Mouse (Mus musculus) midbrain, embryonic 14.5 days (tissue): ENCODE data around the gene Lrrc30. TPM values are rescaled to one million over a fixed set of nuclear protein-coding genes. Genes with fewer than 3 reads are reported as not detected.

Experiments used
- ATAC-seq: fragments of 200-750 bp; cut with Nextera tagmentation; 2 replicates; pipeline ENCODE4 v1.8.0; 2017; ENCODE audit warnings: moderate number of reproducible peaks, moderate library complexity; ENCODE audit not compliant: low FRiP score, low TSS enrichment
- DNase-seq: peaks from one replicate; pipeline ENCODE4 v3.0.0-alpha.2; 2015
- H3K27ac ChIP-seq: fragments of 300-500 bp; sonication (generic); replicated peaks from 2 replicates; pipeline ENCODE4 v1.5.1; 2014; ENCODE audit warnings: mild to moderate bottlenecking, low read depth, low read length, moderate library complexity
- H3K27me3 ChIP-seq: fragments of 300-500 bp; sonication (generic); 2 replicates; pipeline ENCODE4 v1.6.1; 2014; ENCODE audit warnings: low read length, control low read depth, mixed read lengths; ENCODE audit not compliant: control insufficient read depth, insufficient read depth
- H3K36me3 ChIP-seq: fragments of 300-500 bp; sonication (generic); 2 replicates; pipeline ENCODE4 v1.6.1; 2014; ENCODE audit warnings: low read length, control low read depth; ENCODE audit not compliant: control insufficient read depth, insufficient read depth
- H3K4me1 ChIP-seq: fragments of 300-500 bp; sonication (generic); 2 replicates; pipeline ENCODE4 v1.6.1; 2014; ENCODE audit warnings: mild to moderate bottlenecking, antibody characterized with exemption, low read length, control low read depth; ENCODE audit not compliant: control insufficient read depth, insufficient read depth
- H3K4me2 ChIP-seq: fragments of 300-500 bp; sonication (generic); 2 replicates; pipeline ENCODE4 v1.6.1; 2014; ENCODE audit warnings: mild to moderate bottlenecking, low read length, moderate library complexity
- H3K4me3 ChIP-seq: fragments of 300-500 bp; sonication (generic); replicated peaks from 2 replicates; pipeline ENCODE4 v1.5.1; 2014; ENCODE audit warnings: low read depth, low read length
- H3K9ac ChIP-seq: fragments of 300-500 bp; sonication (generic); replicated peaks from 2 replicates; pipeline ENCODE4 v1.6.1; 2014; ENCODE audit warnings: mild to moderate bottlenecking, low read length, moderate library complexity
- H3K9me3 ChIP-seq: fragments of 300-500 bp; sonication (generic); 2 replicates; pipeline ENCODE4 v1.6.1; 2016; ENCODE audit warnings: low read length, control low read depth, mixed read lengths; ENCODE audit not compliant: control insufficient read depth
- WGBS: fragments of 180-500 bp; shearing (Covaris S2); extraction: QIAGEN DNeasy Blood & Tissue Kit; methylation state at CpG from one replicate; pipeline ENCODE4 v1.1.7; 2014; 5-methylcytosine and 5-hydroxymethylcytosine counted together
- polyA plus RNA-seq: library from polyadenylated mRNA; unstranded; fragments of >200 nt; fragmentation: Nextera tagmentation; extraction: Ambion mirVana; gene quantifications from 2 replicates; pipeline ENCODE4 v1.2.1, GENCODE M21; 2014

The Lrrc30 gene
- polyA plus RNA-seq, 1 experiment from 2014 or later: not detected

DNA sequence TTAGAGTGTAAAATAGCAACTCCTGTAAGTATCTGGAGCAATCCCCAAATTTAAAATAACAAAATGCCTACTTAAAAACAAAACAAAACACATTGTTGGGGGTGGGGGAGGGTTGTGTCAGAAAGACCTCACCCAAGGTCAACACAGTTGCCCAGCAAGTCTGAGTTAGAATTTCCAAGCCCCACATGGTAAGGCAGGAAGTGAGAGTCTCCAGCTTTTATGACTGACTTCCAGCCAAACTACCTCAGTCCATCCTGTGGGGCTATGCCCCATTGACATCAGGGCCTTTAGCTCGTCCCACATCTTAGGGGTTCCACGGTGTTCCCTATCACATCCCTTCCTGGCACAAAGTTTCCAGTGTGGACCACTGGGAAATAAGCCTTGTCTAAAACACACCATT lies 4.4 kb upstream of the Lrrc30 start:
- WGBS: 95% methylated on average over 2 of the region's 2 CpGs

GRCm38 (mm10) chr17:67636304-67636703 lies 3.8 kb upstream of the Lrrc30 start:
- Histone ChIP-seq H3K4me3 (no peak overlapping the region), H3K36me3 (no peaks in the 10 kb centered on the region), H3K27me3 (no peaks in the 10 kb centered on the region), H3K4me1 (no peaks in the 10 kb centered on the region), H3K27ac (no peak overlapping the region), H3K9me3 (no peaks in the 10 kb centered on the region), H3K4me2 (no peak overlapping the region), H3K9ac (no peak overlapping the region)
- ATAC-seq (no peak), DNase-seq (no peak)
- WGBS: 74% methylated on average over 3 of the region's 3 CpGs

More for the DNA sequence above, 4.4 kb upstream of the Lrrc30 start:
- Histone ChIP-seq H3K4me3 (no peak overlapping the region), H3K9me3 (no peaks in the 10 kb centered on the region), H3K9ac (no peak overlapping the region), H3K4me1 (no peaks in the 10 kb centered on the region), H3K36me3 (no peaks in the 10 kb centered on the region), H3K27me3 (no peaks in the 10 kb centered on the region), H3K4me2 (no peak overlapping the region), H3K27ac (no peak overlapping the region)
- ATAC-seq (no peak), DNase-seq (no peak)

DNA sequence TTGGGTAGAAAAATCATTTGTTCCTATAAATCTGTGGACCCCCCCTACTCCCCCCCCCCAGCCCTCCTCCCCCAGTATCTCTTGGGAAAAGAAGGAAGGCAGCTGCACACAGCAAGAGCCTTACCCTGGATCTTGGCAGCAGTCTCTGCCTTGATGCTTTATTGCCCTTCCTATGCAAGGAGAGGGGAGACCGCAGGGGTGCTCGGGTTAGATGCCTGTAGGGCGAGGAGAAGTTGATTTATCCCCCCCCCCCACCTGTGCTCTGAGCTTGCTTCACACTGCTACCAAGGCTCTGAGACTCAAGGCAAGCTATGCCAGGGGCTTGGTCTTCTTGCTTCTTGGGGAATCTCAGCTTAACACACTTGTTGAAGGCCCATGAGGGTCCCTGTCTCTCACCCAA lies 2.8 kb downstream of the Lrrc30 start:
- WGBS: 68% methylated on average over 3 of the region's 3 CpGs
- Histone ChIP-seq H3K9me3 (no peaks in the 10 kb centered on the region), H3K4me2 (no peak overlapping the region), H3K4me3 (no peak overlapping the region), H3K4me1 (no peaks in the 10 kb centered on the region), H3K9ac (no peak overlapping the region), H3K27me3 (no peaks in the 10 kb centered on the region), H3K27ac (no peak overlapping the region), H3K36me3 (no peaks in the 10 kb centered on the region)
- no peak for ATAC-seq
- DNase-seq: no peak

- Histone ChIP-seq H3K4me1 (no peaks in the 10 kb centered on the region), H3K27me3 (no peaks in the 10 kb centered on the region), H3K4me2 (no peak overlapping the region), H3K4me3 (no peak overlapping the region), H3K36me3 (no peaks in the 10 kb centered on the region), H3K27ac (no peak overlapping the region; the same call in 1 of the 2 replicates), H3K9me3 (no peaks in the 10 kb centered on the region), H3K9ac (no peak overlapping the region)
- 53% methylated on average over 13 of the region's 13 CpGs for WGBS
- DNase-seq (peak; percentile 20), ATAC-seq (no peak)
Observed at GRCm38 (mm10) chr17:67629211-67629657, 3.3 kb downstream of the Lrrc30 start.

- no peaks in the 10 kb centered on the region for H3K9me3 ChIP-seq
- 88% methylated on average over 15 of the region's 15 CpGs for WGBS
- no peaks in the 10 kb centered on the region for H3K4me1 ChIP-seq
- no peak for ATAC-seq
- DNase-seq: peak; percentile 32
- no peak overlapping the region for H3K4me3 ChIP-seq
- H3K27me3 ChIP-seq: no peaks in the 10 kb centered on the region
- no peaks in the 10 kb centered on the region for H3K36me3 ChIP-seq
- no peak overlapping the region for H3K9ac ChIP-seq
- H3K27ac ChIP-seq: no peak overlapping the region
- no peak overlapping the region for H3K4me2 ChIP-seq
Observed at GRCm38 (mm10) chr17:67628475-67628874, 4.0 kb downstream of the Lrrc30 start.

DNA sequence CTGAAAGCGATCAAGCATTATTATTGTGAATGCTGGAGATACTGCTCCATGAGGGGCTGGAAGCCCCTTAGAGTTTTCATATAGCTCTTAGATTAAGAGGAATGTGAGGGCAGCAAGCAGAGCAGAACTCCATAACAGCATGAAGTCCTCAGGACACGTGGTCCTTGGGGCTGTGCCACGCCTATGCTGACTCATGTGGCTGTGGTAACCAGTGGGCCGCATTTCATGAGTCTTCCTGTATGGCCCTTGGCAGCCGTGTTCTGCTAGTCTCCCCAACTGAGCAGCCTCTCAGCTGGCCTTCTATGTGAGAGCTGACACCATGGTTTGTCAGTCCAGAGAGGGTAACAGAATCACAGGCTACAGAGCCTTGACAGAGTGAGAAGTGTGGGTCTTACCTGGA lies 7.1 kb downstream of the Lrrc30 start:
- Histone ChIP-seq H3K27ac (no peak overlapping the region), H3K9ac (no peak overlapping the region), H3K4me1 (no peaks in the 10 kb centered on the region), H3K27me3 (no peaks in the 10 kb centered on the region), H3K4me3 (no peak overlapping the region), H3K4me2 (no peak overlapping the region), H3K9me3 (no peaks in the 10 kb centered on the region), H3K36me3 (no peaks in the 10 kb centered on the region)
- DNase-seq: no peak
- 84% methylated on average over 5 of the region's 5 CpGs for WGBS
- ATAC-seq: no peak

DNA sequence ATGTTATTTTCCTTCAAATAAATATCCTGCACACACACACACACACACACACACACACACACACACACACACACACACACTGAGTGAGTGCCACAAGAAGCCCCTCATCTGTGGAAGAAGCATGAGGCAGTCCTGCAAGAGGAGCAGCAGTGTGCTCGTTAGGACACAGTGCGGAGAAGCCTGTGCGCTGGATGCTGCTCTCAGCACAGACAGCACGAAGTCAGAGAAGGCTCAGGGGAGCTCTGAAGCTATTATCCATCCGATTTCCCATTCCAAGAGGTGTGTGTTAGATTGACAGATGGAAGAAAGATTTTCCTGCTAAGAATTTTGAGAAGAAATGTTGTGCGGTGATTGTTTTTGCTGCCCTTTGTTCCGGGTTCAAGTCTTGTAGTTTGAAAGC lies 13.5 kb downstream of the Lrrc30 start:
- H3K27me3 ChIP-seq: no peaks in the 10 kb centered on the region
- no peaks in the 10 kb centered on the region for H3K9me3 ChIP-seq
- no peak overlapping the region for H3K9ac ChIP-seq
- H3K4me3 ChIP-seq: no peak overlapping the region
- DNase-seq (peak; percentile 55), ATAC-seq (no peak)
- H3K27ac ChIP-seq: no peak overlapping the region
- H3K4me2 ChIP-seq: no peak overlapping the region
- H3K36me3 ChIP-seq: no peaks in the 10 kb centered on the region
- H3K4me1 ChIP-seq: no peaks in the 10 kb centered on the region
- 51% methylated on average over 7 of the region's 7 CpGs for WGBS

DNA sequence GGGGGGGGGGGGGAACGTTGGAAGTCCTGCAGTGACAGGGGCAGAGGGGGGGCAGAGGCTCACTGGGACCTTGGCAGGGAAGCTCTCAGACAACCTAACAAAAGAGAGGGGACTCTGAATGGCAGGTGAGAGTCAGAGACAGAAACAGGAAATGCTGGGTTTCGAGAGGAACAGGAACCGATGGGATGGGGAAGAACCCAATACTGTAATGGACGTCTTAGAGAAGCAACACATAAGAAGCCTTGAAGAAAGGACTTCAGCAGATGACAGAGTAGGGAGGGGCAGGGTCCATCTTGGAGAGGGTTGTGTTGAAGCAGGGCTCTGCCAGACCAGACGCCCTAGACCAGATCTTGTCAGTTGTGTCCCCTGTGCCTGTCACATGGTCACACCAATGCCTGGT lies 18.1 kb downstream of the Lrrc30 start:
- no peak overlapping the region for H3K27ac ChIP-seq
- H3K4me2 ChIP-seq: no peak overlapping the region
- no peaks in the 10 kb centered on the region for H3K9me3 ChIP-seq
- no peak for ATAC-seq
- no peak overlapping the region for H3K4me3 ChIP-seq
- no peak for DNase-seq
- no peaks in the 10 kb centered on the region for H3K4me1 ChIP-seq
- no peak overlapping the region for H3K9ac ChIP-seq
- H3K27me3 ChIP-seq: no peaks in the 10 kb centered on the region
- 75% methylated on average over 5 of the region's 5 CpGs for WGBS
- H3K36me3 ChIP-seq: no peaks in the 10 kb centered on the region

GRCm38 (mm10) chr17:67612576-67612975 lies 19.9 kb downstream of the Lrrc30 start:
- H3K4me2 ChIP-seq: no peak overlapping the region
- no peak overlapping the region for H3K9ac ChIP-seq
- ATAC-seq (no peak), DNase-seq (no peak)
- H3K27me3 ChIP-seq: no peaks in the 10 kb centered on the region
- WGBS: 79% methylated on average over 1 of the region's 1 CpGs
- H3K4me3 ChIP-seq: no peak overlapping the region
- H3K4me1 ChIP-seq: no peaks in the 10 kb centered on the region
- no peak overlapping the region for H3K27ac ChIP-seq
- H3K36me3 ChIP-seq: no peaks in the 10 kb centered on the region
- no peaks in the 10 kb centered on the region for H3K9me3 ChIP-seq
